Mouse (Mus musculus) small intestine, adult 2 months (tissue): Measurements from ENCODE around the gene Clpsl2. TPM values are rescaled to one million over a fixed set of nuclear protein-coding genes. Genes with fewer than 3 reads are reported as not detected.

Experiments used
- H3K27ac ChIP-seq: fragments of 200-500 bp; 2 replicates; pipeline ENCODE4 v1.5.1; 2012; ENCODE audit warnings: low read depth, low read length, control low read depth, inconsistent platforms; ENCODE audit not compliant: insufficient read depth
- H3K27me3 ChIP-seq: fragments of 200-500 bp; 2 replicates; pipeline ENCODE4 v1.6.1; 2012; ENCODE audit warnings: mild to moderate bottlenecking, moderate library complexity, low read length, inconsistent platforms; ENCODE audit not compliant: control insufficient read depth, insufficient read depth
- H3K36me3 ChIP-seq: fragments of 200-500 bp; 2 replicates; pipeline ENCODE4 v1.6.1; 2012; ENCODE audit warnings: mild to moderate bottlenecking, low read length, control low read depth, inconsistent platforms; ENCODE audit not compliant: control insufficient read depth, insufficient read depth
- H3K4me1 ChIP-seq: fragments of 200-500 bp; 2 replicates; pipeline ENCODE4 v1.6.1; 2012; ENCODE audit warnings: low read length, inconsistent platforms, mixed read lengths; ENCODE audit not compliant: control insufficient read depth, insufficient read depth, insufficient read length
- H3K4me3 ChIP-seq: fragments of 200-500 bp; 2 replicates; pipeline ENCODE4 v1.5.1; 2012; ENCODE audit warnings: low read depth, mild to moderate bottlenecking, control low read depth, inconsistent platforms, low read length, moderate library complexity
- CTCF ChIP-seq: fragments of 200-500 bp; IDR thresholded peaks from 2 replicates; pipeline ENCODE4 v1.5.1; 2012; ENCODE audit warnings: low read depth, mild to moderate bottlenecking, control low read depth, inconsistent platforms, low read length, moderate library complexity, mixed read lengths; ENCODE audit not compliant: insufficient replicate concordance, insufficient read length; ENCODE audit errors: extremely low read depth
- POLR2A ChIP-seq: fragments of 200-500 bp; IDR thresholded peaks from 2 replicates; pipeline ENCODE4 v1.6.1; 2012; ENCODE audit warnings: low read depth, mild to moderate bottlenecking, control low read depth, inconsistent platforms, low read length, moderate library complexity
- WGBS: fragments of 180-500 bp; shearing (Covaris S2); methylation state at CpG from one replicate; pipeline ENCODE4 v1.1.7; 2018; 5-methylcytosine and 5-hydroxymethylcytosine counted together
- polyA plus RNA-seq: library from polyadenylated mRNA; depleted of rRNA; stranded (reverse); fragments of >200 nt; gene quantifications from 2 replicates; pipeline ENCODE4 v1.2.3, GENCODE M21; 2012

The Clpsl2 gene
- polyA plus RNA-seq, 1 experiment, result not detected

DNA sequence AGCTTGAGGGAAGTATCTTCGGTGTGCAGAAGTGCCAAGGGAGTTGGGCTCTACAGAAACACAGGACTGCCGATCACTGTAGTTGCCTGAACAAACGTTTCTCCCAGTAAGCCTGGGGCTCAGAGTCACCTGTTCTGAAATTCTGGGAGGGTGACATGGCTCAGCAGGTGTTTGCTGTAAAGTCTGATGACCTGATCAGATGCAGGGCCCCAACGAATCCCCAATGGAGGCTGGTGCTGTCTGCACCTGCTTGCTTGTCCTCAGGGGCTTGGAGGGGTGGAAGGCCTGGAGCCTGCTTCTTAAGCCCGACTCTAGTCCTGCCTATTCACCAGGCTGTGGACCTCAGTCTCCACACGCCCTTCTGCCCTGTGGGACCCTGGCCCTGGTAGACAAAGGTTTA, 8.6 kb downstream of the Clpsl2 start:
- Histone ChIP-seq H3K4me3 (no peak overlapping the region), H3K36me3 (no peaks in the 10 kb centered on the region), H3K27ac (no peak overlapping the region), H3K4me1 (no peaks in the 10 kb centered on the region), H3K27me3 (no peaks in the 10 kb centered on the region)
- 59% methylated on average over 6 of the region's 6 CpGs for WGBS
- TF ChIP-seq POLR2A, result no peak
- TF ChIP-seq CTCF, result no peak

DNA sequence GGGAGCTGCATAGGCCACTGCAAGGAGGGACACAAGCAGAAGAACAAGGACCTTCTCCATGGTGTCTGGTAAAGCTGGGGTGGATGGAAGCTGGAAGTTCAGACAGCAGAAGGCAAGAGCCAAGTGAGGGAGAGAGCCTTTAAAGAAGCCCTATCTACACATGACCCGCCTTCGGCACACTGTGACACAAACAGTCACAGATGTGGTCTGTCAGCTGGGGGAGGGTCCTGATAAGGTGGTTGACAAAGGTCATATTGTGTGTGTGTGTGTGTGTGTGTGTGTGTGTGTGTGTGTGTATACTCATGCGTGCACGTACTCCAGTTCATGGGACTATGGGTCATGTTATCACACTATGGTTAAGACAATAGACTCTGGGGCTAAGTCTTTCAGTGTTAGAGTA, 11.4 kb downstream of the Clpsl2 start, which contains the start of gene Clps:
Clps (minus strand) TSS at position 169 of the 400 bp plus-strand sequence.
- peak within 1 kb of the TSS; percentile 6; the same call in 1 of the 2 replicates for H3K4me3 ChIP-seq
- TF ChIP-seq POLR2A, result no peak
- no peak for TF ChIP-seq CTCF
- WGBS, result 54% methylated on average over 4 of the region's 4 CpGs
- H3K27ac ChIP-seq, result no peak within 1 kb of the TSS
- no peaks in the 10 kb centered on the region for H3K27me3 ChIP-seq
- H3K36me3 ChIP-seq, result no peaks in the 10 kb centered on the region
- H3K4me1 ChIP-seq, result no peaks in the 10 kb centered on the region

DNA sequence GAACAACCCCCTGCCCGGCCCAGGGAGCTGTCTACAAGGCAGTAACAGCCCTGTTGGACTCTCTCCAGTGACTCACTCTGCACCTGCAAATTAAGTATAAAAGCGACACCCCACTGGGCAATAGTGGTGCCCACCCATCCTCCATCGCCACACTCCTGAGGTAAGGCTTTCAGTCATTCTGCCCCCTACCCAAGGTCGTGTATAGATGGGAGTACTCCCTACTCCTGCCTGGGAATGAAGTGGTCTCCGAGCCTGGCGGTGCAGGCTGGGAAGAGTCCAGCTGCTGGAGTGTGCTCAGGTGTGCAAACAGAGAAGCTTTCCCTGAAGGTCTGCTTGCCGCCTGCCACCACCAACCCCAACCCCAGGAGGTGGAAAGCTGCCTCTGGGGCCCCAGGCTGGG, 12.4 kb downstream of the Clpsl2 start:
- Histone ChIP-seq H3K27me3 (no peaks in the 10 kb centered on the region), H3K4me3 (no peak overlapping the region), H3K27ac (no peak overlapping the region), H3K36me3 (no peaks in the 10 kb centered on the region), H3K4me1 (no peaks in the 10 kb centered on the region)
- TF ChIP-seq CTCF, result no peak
- TF ChIP-seq POLR2A, result no peak
- 33% methylated on average over 7 of the region's 7 CpGs for WGBS

DNA sequence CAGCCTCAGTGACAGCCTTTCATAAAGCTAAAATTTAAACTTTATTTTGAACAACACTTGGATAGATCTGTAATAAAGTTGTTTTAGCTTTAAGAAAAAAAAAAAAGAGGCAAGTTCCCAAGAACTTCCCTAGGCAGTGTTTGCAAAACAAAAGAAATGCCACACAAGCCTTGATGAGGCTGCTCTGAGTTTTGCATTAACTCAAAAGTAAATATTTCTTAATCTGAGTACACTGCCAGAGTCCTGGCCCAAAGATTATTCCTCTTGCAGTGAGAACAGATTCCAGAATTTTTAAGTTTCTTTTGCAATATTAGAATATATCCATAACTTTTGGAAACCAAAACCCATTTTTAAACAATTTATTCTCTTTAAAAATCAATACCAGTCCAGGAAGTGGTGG, 16.0 kb downstream of the Clpsl2 start:
- H3K27ac ChIP-seq, result no peak overlapping the region
- H3K36me3 ChIP-seq, result no peaks in the 10 kb centered on the region
- H3K4me3 ChIP-seq, result no peak overlapping the region
- TF ChIP-seq CTCF, result no peak
- no peak for TF ChIP-seq POLR2A
- no peaks in the 10 kb centered on the region for H3K27me3 ChIP-seq
- no peaks in the 10 kb centered on the region for H3K4me1 ChIP-seq

DNA sequence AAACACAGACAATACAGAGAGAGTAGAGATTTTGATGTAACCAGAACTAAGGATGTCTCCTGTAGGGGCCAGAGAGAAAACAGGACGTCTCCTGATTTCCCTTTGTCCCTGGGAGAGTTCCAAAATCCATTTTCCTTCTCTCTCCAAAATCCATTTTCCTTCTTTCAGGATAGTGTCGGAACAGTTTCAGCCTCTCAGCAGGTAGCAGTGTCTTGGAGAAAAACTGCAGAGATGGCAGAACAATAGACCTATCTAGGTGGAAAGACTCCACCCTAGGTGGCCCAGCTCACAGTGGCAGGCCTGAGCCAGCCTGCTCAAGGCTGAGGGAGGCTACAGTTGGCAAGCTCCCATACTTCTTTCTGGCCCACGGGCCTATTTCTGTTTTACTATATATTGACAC, 18.3 kb downstream of the Clpsl2 start:
- no peak for TF ChIP-seq POLR2A
- TF ChIP-seq CTCF, result no peak
- no peak overlapping the region for H3K4me3 ChIP-seq
- no peaks in the 10 kb centered on the region for H3K36me3 ChIP-seq
- no peaks in the 10 kb centered on the region for H3K4me1 ChIP-seq
- WGBS, result 41% methylated on average over 3 of the region's 3 CpGs
- no peaks in the 10 kb centered on the region for H3K27me3 ChIP-seq
- H3K27ac ChIP-seq, result no peak overlapping the region

DNA sequence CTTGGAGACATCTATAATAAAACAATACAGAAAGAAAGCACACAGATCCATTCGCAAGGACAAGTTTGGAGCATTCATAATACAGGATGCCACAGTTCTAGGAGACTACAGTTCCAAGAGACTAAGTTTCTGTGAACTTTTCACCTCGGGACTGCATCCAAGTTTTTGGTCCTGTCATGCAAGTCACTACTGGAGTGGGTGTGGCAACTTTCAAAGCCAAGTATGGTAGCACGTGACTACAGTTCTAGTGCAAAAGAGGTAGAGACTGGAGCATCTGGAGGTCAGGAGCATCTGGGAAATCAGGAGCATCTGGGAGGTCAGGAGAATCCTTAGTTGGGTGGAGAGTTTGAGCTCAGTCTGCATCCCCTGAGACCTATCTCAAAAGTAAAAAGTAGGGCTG, 22.7 kb downstream of the Clpsl2 start:
- Histone ChIP-seq H3K4me1 (peaks cover 9% of the 10 kb centered on the region), H3K4me3 (no peak overlapping the region), H3K27me3 (no peaks in the 10 kb centered on the region), H3K36me3 (no peaks in the 10 kb centered on the region), H3K27ac (no peak overlapping the region)
- 53% methylated on average over 3 of the region's 3 CpGs for WGBS
- TF ChIP-seq POLR2A (no peak), CTCF (no peak)

DNA sequence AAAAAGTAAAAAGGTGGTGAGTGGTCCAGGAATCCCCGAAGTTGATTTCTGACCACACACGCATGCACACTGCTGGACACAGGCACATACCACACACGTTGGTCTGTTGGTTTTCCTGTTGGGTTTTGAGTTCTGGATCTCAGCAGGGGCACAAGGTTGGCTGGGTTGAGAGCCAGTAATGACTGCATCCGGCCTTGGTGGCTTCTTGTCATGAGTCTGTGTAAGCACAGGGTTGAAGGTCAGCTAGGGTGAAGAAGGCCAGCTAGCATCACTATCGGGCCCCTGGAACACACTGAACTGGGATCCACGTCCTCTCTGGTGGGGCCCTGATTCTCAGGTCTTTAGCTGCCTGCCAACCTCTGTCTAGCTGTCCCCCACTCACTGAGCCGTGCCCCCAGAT, 23.3 kb downstream of the Clpsl2 start:
- peaks cover 9% of the 10 kb centered on the region for H3K4me1 ChIP-seq
- WGBS, result 79% methylated on average over 7 of the region's 7 CpGs
- H3K27me3 ChIP-seq, result no peaks in the 10 kb centered on the region
- H3K36me3 ChIP-seq, result no peaks in the 10 kb centered on the region
- H3K27ac ChIP-seq, result no peak overlapping the region
- no peak overlapping the region for H3K4me3 ChIP-seq
- TF ChIP-seq POLR2A (no peak), CTCF (no peak)

DNA sequence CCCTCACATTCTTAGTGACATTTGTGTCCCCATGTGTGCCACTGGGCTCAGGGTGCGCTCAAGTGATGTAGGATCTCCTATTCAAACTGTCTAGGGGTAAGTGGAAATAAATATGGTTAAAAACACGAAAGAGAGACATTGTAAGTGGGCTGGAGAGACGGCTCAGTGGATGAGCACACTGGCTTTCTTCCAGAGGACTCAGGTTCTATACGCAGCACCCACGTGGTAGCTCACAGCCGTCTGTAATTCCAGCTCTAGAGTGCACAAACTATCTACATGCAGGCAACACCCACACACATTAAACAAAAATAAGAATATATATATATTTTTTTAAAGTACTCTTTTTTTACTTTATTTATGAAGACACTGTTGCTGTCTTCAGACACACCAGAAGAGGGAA, 23.7 kb downstream of the Clpsl2 start:
- Histone ChIP-seq H3K27ac (no peak overlapping the region), H3K4me3 (no peak overlapping the region), H3K36me3 (no peaks in the 10 kb centered on the region), H3K4me1 (peaks cover 9% of the 10 kb centered on the region), H3K27me3 (no peaks in the 10 kb centered on the region)
- TF ChIP-seq POLR2A (no peak), CTCF (no peak)
- 77% methylated on average over 6 of the region's 6 CpGs for WGBS
